Mouse (Mus musculus): ENCODE measurements around the gene B3gntl1.

GRCm38 (mm10) chr11:121648166-121648565, 24.8 kb downstream of the B3gntl1 start:
- TF ChIP-seq CTCF (IDR thresholded peaks at IDR 0.05; ENCODE audit: low read depth, low read length) (no peak), POLR2A (IDR thresholded peaks at IDR 0.05; ENCODE audit: extremely low read depth, insufficient read depth, low read length) (no peak)
